Mouse (Mus musculus): ENCODE measurements at regions not wholly inside any gene's neighbourhood (a gene's known extent, or its start where the extent isn't known, plus 50 kb on each side); places are given as distances from the start of the nearest gene placed in this dataset.

GRCm38 (mm10) chr6:55745859-55746151 lies 64.7 kb upstream of the Neurod6 start:
- no peak for TF ChIP-seq CTCF (IDR thresholded peaks at IDR 0.05; ENCODE audit: low read depth)
- TF ChIP-seq EP300 (IDR thresholded peaks at IDR 0.05; ENCODE audit: low read depth): no peak
